Mouse (Mus musculus) heart, adult 2 months (tissue): ENCODE measurements around the gene Usp48. TPM values are rescaled to one million over a fixed set of nuclear protein-coding genes. Genes with fewer than 3 reads are reported as not detected.

Experiments
- DNase-seq, 2 experiments: peaks; one replicate each; pipeline ENCODE4 v3.0.0; 2021
- H3K27ac ChIP-seq: fragments of 200-600 bp; 2 replicates; pipeline ENCODE4 v1.8.1; 2022
- H3K27me3 ChIP-seq: fragments of 200-500 bp; 2 replicates; pipeline ENCODE4 v1.6.1; 2012; ENCODE audit warnings: mild to moderate bottlenecking, low read length, inconsistent platforms, mixed read lengths; ENCODE audit not compliant: control insufficient read depth, insufficient read depth
- H3K36me3 ChIP-seq: fragments of 200-500 bp; 2 replicates; pipeline ENCODE4 v1.6.1; 2012; ENCODE audit warnings: low read length, inconsistent platforms; ENCODE audit not compliant: control insufficient read depth, insufficient read depth
- H3K4me1 ChIP-seq: fragments of 200-500 bp; 2 replicates; pipeline ENCODE4 v1.6.1; 2011; ENCODE audit warnings: low read length; ENCODE audit not compliant: control insufficient read depth, insufficient read depth
- H3K4me3 ChIP-seq: fragments of 200-600 bp; 2 replicates; pipeline ENCODE4 v1.8.1; 2022
- H3K79me2 ChIP-seq: fragments of 200-500 bp; replicated peaks from 2 replicates; pipeline ENCODE4 v1.6.1; 2012; ENCODE audit warnings: mild to moderate bottlenecking, inconsistent platforms, low read length, moderate library complexity, mixed read lengths; ENCODE audit not compliant: control insufficient read depth, insufficient read depth
- H3K9ac ChIP-seq: fragments of 200-500 bp; 2 replicates; pipeline ENCODE4 v1.6.1; 2012; ENCODE audit warnings: low read depth, mild to moderate bottlenecking, control low read depth, inconsistent platforms, low read length, mixed read lengths
- CTCF ChIP-seq: fragments of 200-600 bp; IDR thresholded peaks from 2 replicates; pipeline ENCODE4 v1.8.1; 2022; ENCODE audit warnings: antibody characterized with exemption, mild to moderate bottlenecking, moderate library complexity
- EP300 ChIP-seq: fragments of 200-500 bp; IDR thresholded peaks from 2 replicates; pipeline ENCODE4 v1.6.1; 2011; ENCODE audit warnings: low read depth, low read length, control low read depth; ENCODE audit not compliant: insufficient read depth
- POLR2A ChIP-seq: fragments of 200-500 bp; IDR thresholded peaks from 2 replicates; pipeline ENCODE4 v1.6.1; 2011; ENCODE audit warnings: mild to moderate bottlenecking, low read depth, low read length, control low read depth; ENCODE audit not compliant: insufficient read depth
- WGBS: fragments of 180-500 bp; shearing (Covaris S2); methylation state at CpG from one replicate; pipeline ENCODE4 v1.1.7; 2018; 5-methylcytosine and 5-hydroxymethylcytosine counted together
- intact Hi-C: fragments of 180-260 bp; cut with DNase I; formaldehyde crosslinking; loops from one replicate; pipeline ENCODE4 v1.15.1; 2025
- long read RNA-seq: library from polyadenylated mRNA; stranded (forward); transcript quantifications from one replicate; pipeline ENCODE4 v2.0.0, GENCODE M21; 2021
- polyA plus RNA-seq: library from polyadenylated mRNA; depleted of rRNA; stranded (reverse); fragments of >200 nt; gene quantifications from 2 replicates; pipeline ENCODE4 v1.2.3, GENCODE M21; 2012; rRNA removed
- total RNA-seq, 2 experiments: library from RNA; stranded (reverse); gene quantifications; 2 replicates each; pipeline ENCODE4 v1.2.3; 2021

Usp48 gene
- total RNA-seq (10 to 100 TPM; 30.0 to 37.6 TPM), polyA plus RNA-seq (29.7 and 49.1 TPM in 2 replicates)
- long read RNA-seq, full-length matches to known transcripts = 3 of 32 reads
- long read RNA-seq, partial matches to known transcripts = 1 of 32 reads
- long read RNA-seq, other reads (novel, unspliced or antisense) = 28 of 32 reads

GRCm38 (mm10) chr4:137593601-137594495, at the start of gene Usp48:
Gene Usp48, plus strand, starts transcription at chr4:137593755.
- Histone ChIP-seq H3K4me1 (peaks cover 5% of the 10 kb centered on the region), H3K9ac (peak within 1 kb of the TSS; percentile 93), H3K27me3 (no peaks in the 10 kb centered on the region), H3K4me3 (peak within 1 kb of the TSS; percentile 99), H3K79me2 (peaks cover 7% of the 10 kb centered on the region), H3K36me3 (peaks cover 2% of the 10 kb centered on the region; the same call in 1 of the 2 replicates), H3K27ac (peak within 1 kb of the TSS; percentile 100)
- under 1% methylated on average over 92 of the region's 92 CpGs for WGBS
- TF ChIP-seq EP300 = peak; percentile 71
- peak; percentile 96 for TF ChIP-seq POLR2A
- TF ChIP-seq CTCF = no peak
- peak; percentile 98 to 99 for DNase-seq
- intact Hi-C loops = loop anchor here (5.0 kb wide), 1 partner anchor 237 kb away; the partner anchor contains the start of gene Cdc42

- H3K9ac ChIP-seq = no peak overlapping the region
- no peaks in the 10 kb centered on the region; the same call in 1 of the 2 replicates for H3K36me3 ChIP-seq
- no peak for TF ChIP-seq EP300
- no peak for TF ChIP-seq CTCF
- no peak for TF ChIP-seq POLR2A
- no peak for DNase-seq
- H3K27me3 ChIP-seq = no peaks in the 10 kb centered on the region
- no peaks in the 10 kb centered on the region; the same call in 1 of the 2 replicates for H3K79me2 ChIP-seq
- intact Hi-C loops = no loop called here
- 98% methylated on average over 9 of the region's 9 CpGs for WGBS
- no peak overlapping the region for H3K4me3 ChIP-seq
- H3K4me1 ChIP-seq = no peaks in the 10 kb centered on the region
- H3K27ac ChIP-seq = no peak overlapping the region
These were observed 48.0 kb upstream of the Usp48 start for GRCm38 (mm10) chr4:137545568-137545967.

DNA sequence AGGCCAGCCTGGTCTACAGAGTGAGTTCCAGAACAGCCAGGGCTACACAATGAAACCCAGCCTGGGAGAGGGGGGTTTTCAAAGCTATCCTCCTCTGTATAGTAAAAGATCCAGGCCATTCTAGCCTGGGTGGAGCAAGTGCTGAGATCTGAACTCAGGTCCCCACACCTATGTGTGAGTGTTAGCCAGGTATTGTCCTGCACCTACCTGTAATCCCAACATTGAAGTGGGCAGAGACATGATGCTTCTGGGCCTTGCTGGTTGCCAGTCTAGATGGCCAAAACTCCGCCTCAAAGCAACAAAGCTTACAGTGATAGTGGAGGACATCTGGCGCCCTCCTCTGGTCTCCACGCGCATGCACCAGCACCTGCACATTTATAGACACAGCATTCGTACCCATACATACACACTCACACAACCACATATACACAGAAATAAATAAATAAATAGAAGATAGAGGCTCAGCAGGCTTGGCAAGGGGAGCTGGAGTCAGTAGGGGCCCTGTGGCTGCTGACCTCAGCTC, 47.5 kb upstream of the Usp48 start:
- Histone ChIP-seq H3K36me3 (no peaks in the 10 kb centered on the region), H3K4me1 (no peaks in the 10 kb centered on the region), H3K79me2 (no peaks in the 10 kb centered on the region; the same call in 1 of the 2 replicates), H3K9ac (no peak overlapping the region), H3K4me3 (no peak overlapping the region), H3K27me3 (no peaks in the 10 kb centered on the region), H3K27ac (no peak overlapping the region)
- intact Hi-C loops = loop anchor here (2.0 kb wide), 1 partner anchor 103 kb away; no protein-coding TSS in a partner anchor
- no peak for DNase-seq
- TF ChIP-seq POLR2A (no peak), EP300 (0 out of 2 replicates have a peak, but pooled peaks have one; percentile 47), CTCF (peak; percentile 69)
- WGBS = 84% methylated on average over 5 of the region's 5 CpGs

DNA sequence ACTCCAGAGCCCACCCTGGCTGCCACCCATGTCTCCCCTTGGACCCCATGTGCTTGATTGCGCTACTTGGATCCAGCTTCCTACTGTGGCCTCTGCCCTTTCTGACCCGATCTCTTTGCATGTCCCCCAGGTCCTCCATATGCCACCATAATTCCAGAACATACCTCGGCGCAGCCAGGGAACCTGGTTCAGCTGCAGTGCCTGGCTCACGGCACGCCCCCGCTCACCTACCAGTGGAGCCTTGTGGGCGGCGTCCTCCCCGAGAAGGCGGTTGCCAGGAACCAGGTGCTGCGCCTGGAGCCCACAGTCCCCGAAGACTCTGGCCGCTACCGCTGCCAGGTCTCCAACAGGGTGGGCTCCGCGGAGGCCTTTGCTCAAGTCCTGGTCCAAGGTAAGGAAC, 40.1 kb upstream of the Usp48 start:
- no peak overlapping the region for H3K4me3 ChIP-seq
- H3K27ac ChIP-seq = no peak overlapping the region
- no peaks in the 10 kb centered on the region for H3K36me3 ChIP-seq
- intact Hi-C loops = loop anchor here (5.0 kb wide), 1 partner anchor 41 kb away; no protein-coding TSS in a partner anchor
- no peaks in the 10 kb centered on the region for H3K79me2 ChIP-seq
- WGBS = 91% methylated on average over 17 of the region's 17 CpGs
- DNase-seq = no peak
- no peaks in the 10 kb centered on the region for H3K4me1 ChIP-seq
- no peak for TF ChIP-seq POLR2A
- no peak for TF ChIP-seq EP300
- no peak for TF ChIP-seq CTCF
- H3K9ac ChIP-seq = no peak overlapping the region
- H3K27me3 ChIP-seq = no peaks in the 10 kb centered on the region

GRCm38 (mm10) chr4:137556673-137557210, 36.8 kb upstream of the Usp48 start:
- H3K4me3 ChIP-seq = no peak overlapping the region
- H3K36me3 ChIP-seq = no peaks in the 10 kb centered on the region
- no peak for TF ChIP-seq CTCF
- no peak for TF ChIP-seq EP300
- TF ChIP-seq POLR2A = no peak
- no peaks in the 10 kb centered on the region for H3K79me2 ChIP-seq
- H3K4me1 ChIP-seq = no peaks in the 10 kb centered on the region
- no peak overlapping the region for H3K9ac ChIP-seq
- no peaks in the 10 kb centered on the region for H3K27me3 ChIP-seq
- no peak overlapping the region for H3K27ac ChIP-seq
- intact Hi-C loops = no loop called here
- WGBS = 87% methylated on average over 16 of the region's 16 CpGs
- DNase-seq = no peak
